Mouse (Mus musculus) limb, embryonic 15.5 days (tissue): ENCODE data around the gene Lrrc42. TPM values are rescaled to one million over a fixed set of nuclear protein-coding genes. Genes with fewer than 3 reads are reported as not detected.

ENCODE experiments used
- ATAC-seq: fragments of 200-750 bp; cut with Nextera tagmentation; 2 replicates; pipeline ENCODE4 v1.8.0; 2017; ENCODE audit warnings: low read depth, moderate TSS enrichment; ENCODE audit not compliant: insufficient number of reproducible peaks, low FRiP score, low TSS enrichment
- H3K27ac ChIP-seq: fragments of 300-500 bp; sonication (generic); 2 replicates; pipeline ENCODE4 v1.5.1; 2015; ENCODE audit warnings: moderate library complexity, mild to moderate bottlenecking, inconsistent platforms
- H3K27me3 ChIP-seq: fragments of 300-500 bp; sonication (generic); 2 replicates; pipeline ENCODE4 v1.6.1; 2015; ENCODE audit warnings: inconsistent platforms
- H3K36me3 ChIP-seq: fragments of 300-500 bp; sonication (generic); 2 replicates; pipeline ENCODE4 v1.6.1; 2015; ENCODE audit warnings: inconsistent platforms
- H3K4me1 ChIP-seq: fragments of 300-500 bp; sonication (generic); 2 replicates; pipeline ENCODE4 v1.6.1; 2015; ENCODE audit warnings: inconsistent platforms
- H3K4me2 ChIP-seq: fragments of 300-500 bp; sonication (generic); 2 replicates; pipeline ENCODE4 v1.6.1; 2015; ENCODE audit warnings: mild to moderate bottlenecking, inconsistent platforms
- H3K4me3 ChIP-seq: fragments of 300-500 bp; sonication (generic); 2 replicates; pipeline ENCODE4 v1.5.1; 2015; ENCODE audit warnings: mild to moderate bottlenecking, inconsistent platforms
- H3K9ac ChIP-seq: fragments of 300-500 bp; sonication (generic); 2 replicates; pipeline ENCODE4 v1.6.1; 2015; ENCODE audit warnings: inconsistent platforms
- H3K9me3 ChIP-seq: fragments of 300-500 bp; sonication (generic); 2 replicates; pipeline ENCODE4 v1.6.1; 2016; ENCODE audit warnings: inconsistent platforms
- WGBS: fragments of 180-500 bp; shearing (Covaris S2); methylation state at CpG from one replicate; pipeline ENCODE4 v1.1.7; 2015; 5-methylcytosine and 5-hydroxymethylcytosine counted together
- polyA plus RNA-seq: library from polyadenylated mRNA; unstranded; fragments of >200 nt; fragmentation: Nextera tagmentation; extraction: Ambion mirVana; gene quantifications from 2 replicates; pipeline ENCODE4 v1.2.1, GENCODE M21; 2015

Lrrc42 gene
- polyA plus RNA-seq, 1 experiment from 2014 or later = 77.7 TPM

GRCm38 (mm10) chr4:107211936-107212335 lies 41.4 kb downstream of the Lrrc42 start:
- WGBS = 82% methylated on average over 5 of the region's 5 CpGs
- no peak overlapping the region for H3K4me2 ChIP-seq
- no peaks in the 10 kb centered on the region for H3K9me3 ChIP-seq
- no peak overlapping the region for H3K9ac ChIP-seq
- ATAC-seq = no peak
- no peaks in the 10 kb centered on the region for H3K27me3 ChIP-seq
- no peaks in the 10 kb centered on the region for H3K4me1 ChIP-seq
- H3K4me3 ChIP-seq = no peak overlapping the region
- no peak overlapping the region for H3K27ac ChIP-seq
- peaks cover 18% of the 10 kb centered on the region for H3K36me3 ChIP-seq

GRCm38 (mm10) chr4:107211465-107211864 lies 41.9 kb downstream of the Lrrc42 start:
- Histone ChIP-seq H3K9ac (no peak overlapping the region), H3K9me3 (no peaks in the 10 kb centered on the region), H3K4me3 (no peak overlapping the region), H3K27me3 (no peaks in the 10 kb centered on the region), H3K4me1 (no peaks in the 10 kb centered on the region), H3K4me2 (no peak overlapping the region), H3K36me3 (peaks cover 23% of the 10 kb centered on the region), H3K27ac (no peak overlapping the region)
- ATAC-seq = no peak
- 78% methylated on average over 4 of the region's 4 CpGs for WGBS

- Histone ChIP-seq H3K4me1 (no peaks in the 10 kb centered on the region), H3K4me2 (no peak overlapping the region), H3K4me3 (no peak overlapping the region), H3K36me3 (peaks cover 29% of the 10 kb centered on the region), H3K27ac (no peak overlapping the region), H3K9ac (no peak overlapping the region), H3K9me3 (no peaks in the 10 kb centered on the region), H3K27me3 (no peaks in the 10 kb centered on the region)
- WGBS = 60% methylated on average over 5 of the region's 5 CpGs
- no peak for ATAC-seq
These were observed 42.7 kb downstream of the Lrrc42 start for GRCm38 (mm10) chr4:107210483-107211097.

- 89% methylated on average over 3 of the region's 3 CpGs for WGBS
- Histone ChIP-seq H3K4me1 (no peaks in the 10 kb centered on the region), H3K9ac (no peak within 1 kb of the TSS), H3K9me3 (no peaks in the 10 kb centered on the region), H3K4me3 (no peak within 1 kb of the TSS), H3K27me3 (no peaks in the 10 kb centered on the region), H3K27ac (no peak within 1 kb of the TSS), H3K36me3 (peaks cover 45% of the 10 kb centered on the region), H3K4me2 (no peak within 1 kb of the TSS)
- ATAC-seq = no peak
These were observed 44.5 kb downstream of the Lrrc42 start, which contains the start of gene Ldlrad1 for GRCm38 (mm10) chr4:107208880-107209279. Ldlrad1 (plus strand) TSS chr4:107209180.

- Histone ChIP-seq H3K36me3 (peaks cover 63% of the 10 kb centered on the region), H3K9me3 (no peaks in the 10 kb centered on the region), H3K27ac (no peak overlapping the region), H3K9ac (no peak overlapping the region), H3K4me2 (no peak overlapping the region), H3K27me3 (no peaks in the 10 kb centered on the region), H3K4me3 (no peak overlapping the region), H3K4me1 (no peaks in the 10 kb centered on the region)
- WGBS = 95% methylated on average over 2 of the region's 2 CpGs
- ATAC-seq = no peak
These were observed 46.3 kb downstream of the Lrrc42 start for GRCm38 (mm10) chr4:107207016-107207415.

GRCm38 (mm10) chr4:107203001-107203400 lies 50.3 kb downstream of the Lrrc42 start:
- no peak overlapping the region for H3K9ac ChIP-seq
- no peaks in the 10 kb centered on the region for H3K27me3 ChIP-seq
- H3K4me3 ChIP-seq = no peak overlapping the region
- H3K4me2 ChIP-seq = no peak overlapping the region
- no peaks in the 10 kb centered on the region for H3K4me1 ChIP-seq
- no peak overlapping the region for H3K27ac ChIP-seq
- 90% methylated on average over 7 of the region's 7 CpGs for WGBS
- H3K36me3 ChIP-seq = peaks cover 93% of the 10 kb centered on the region
- no peaks in the 10 kb centered on the region for H3K9me3 ChIP-seq
- ATAC-seq = 0 out of 2 replicates have a peak, but pooled peaks have one; percentile 10

GRCm38 (mm10) chr4:107201779-107202178 lies 51.6 kb downstream of the Lrrc42 start:
- no peak overlapping the region for H3K4me2 ChIP-seq
- H3K9me3 ChIP-seq = no peaks in the 10 kb centered on the region
- 92% methylated on average over 3 of the region's 3 CpGs for WGBS
- no peaks in the 10 kb centered on the region for H3K27me3 ChIP-seq
- H3K4me1 ChIP-seq = no peaks in the 10 kb centered on the region
- ATAC-seq = no peak
- H3K9ac ChIP-seq = no peak overlapping the region
- no peak overlapping the region for H3K27ac ChIP-seq
- peaks cover 93% of the 10 kb centered on the region for H3K36me3 ChIP-seq
- no peak overlapping the region for H3K4me3 ChIP-seq

GRCm38 (mm10) chr4:107198072-107198471 lies 55.3 kb downstream of the Lrrc42 start:
- WGBS = 85% methylated on average over 5 of the region's 5 CpGs
- Histone ChIP-seq H3K27me3 (no peaks in the 10 kb centered on the region), H3K9ac (no peak overlapping the region), H3K4me3 (no peak overlapping the region), H3K4me2 (no peak overlapping the region), H3K9me3 (no peaks in the 10 kb centered on the region), H3K36me3 (peaks cover 86% of the 10 kb centered on the region), H3K4me1 (no peaks in the 10 kb centered on the region), H3K27ac (no peak overlapping the region)
- ATAC-seq = no peak

- ATAC-seq = no peak
- Histone ChIP-seq H3K36me3 (peaks cover 82% of the 10 kb centered on the region), H3K27ac (no peak overlapping the region), H3K4me1 (no peaks in the 10 kb centered on the region), H3K4me3 (no peak overlapping the region), H3K9me3 (no peaks in the 10 kb centered on the region), H3K27me3 (no peaks in the 10 kb centered on the region), H3K4me2 (no peak overlapping the region), H3K9ac (no peak overlapping the region)
- WGBS = 84% methylated on average over 2 of the region's 2 CpGs
These were observed 56.9 kb downstream of the Lrrc42 start for GRCm38 (mm10) chr4:107196454-107196853.

- no peak overlapping the region for H3K4me2 ChIP-seq
- no peaks in the 10 kb centered on the region for H3K9me3 ChIP-seq
- H3K27me3 ChIP-seq = no peaks in the 10 kb centered on the region
- ATAC-seq = no peak
- H3K4me3 ChIP-seq = no peak overlapping the region
- peaks cover 77% of the 10 kb centered on the region for H3K36me3 ChIP-seq
- H3K4me1 ChIP-seq = no peaks in the 10 kb centered on the region
- H3K27ac ChIP-seq = no peak overlapping the region
- 99% methylated on average over 3 of the region's 3 CpGs for WGBS
- no peak overlapping the region for H3K9ac ChIP-seq
These were observed 59.5 kb downstream of the Lrrc42 start for GRCm38 (mm10) chr4:107193841-107194240.

- Histone ChIP-seq H3K27me3 (no peaks in the 10 kb centered on the region), H3K36me3 (peaks cover 42% of the 10 kb centered on the region), H3K4me2 (no peak overlapping the region), H3K27ac (no peak overlapping the region; the same call in 1 of the 2 replicates), H3K4me1 (peaks cover 15% of the 10 kb centered on the region; the same call in 1 of the 2 replicates), H3K9me3 (no peaks in the 10 kb centered on the region), H3K9ac (no peak overlapping the region), H3K4me3 (no peak overlapping the region)
- 22% methylated on average over 3 of the region's 3 CpGs for WGBS
- ATAC-seq = no peak
These were observed 67.6 kb downstream of the Lrrc42 start for GRCm38 (mm10) chr4:107185703-107186102.
